Mouse (Mus musculus): ENCODE measurements at regions not wholly inside any gene's neighbourhood (a gene's known extent, or its start where the extent isn't known, plus 50 kb on each side); places are given as distances from the start of the nearest gene placed in this dataset.
A peak's percentile ranks its signal among the peaks of the same experiment; 100 is the strongest.

- no peak for DNase-seq
Observed at GRCm38 (mm10) chr7:70643055-70643454, 276.5 kb upstream of the Nr2f2 start.

GRCm38 (mm10) chr7:70641217-70641616 lies 274.7 kb upstream of the Nr2f2 start:
- no peak for DNase-seq

DNA sequence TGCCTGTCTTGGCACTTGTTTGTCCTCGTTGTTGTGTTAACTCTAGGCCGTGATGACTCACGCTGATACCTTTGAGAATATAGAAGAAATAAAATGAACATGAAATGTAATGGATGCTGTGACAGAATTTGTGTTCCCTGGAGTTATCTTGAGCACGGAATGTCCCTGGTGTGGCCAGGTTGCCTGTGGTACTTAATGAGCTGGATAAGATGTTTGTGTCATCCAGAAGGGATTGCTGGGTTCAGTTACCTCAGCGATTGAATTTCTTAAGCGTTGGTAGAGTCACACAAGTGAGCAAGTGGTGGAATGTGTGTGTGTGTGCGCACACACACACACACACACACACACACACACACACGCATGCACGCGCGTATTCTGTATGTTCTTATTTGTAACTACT lies 274.0 kb upstream of the Nr2f2 start:
- no peak for DNase-seq

DNA sequence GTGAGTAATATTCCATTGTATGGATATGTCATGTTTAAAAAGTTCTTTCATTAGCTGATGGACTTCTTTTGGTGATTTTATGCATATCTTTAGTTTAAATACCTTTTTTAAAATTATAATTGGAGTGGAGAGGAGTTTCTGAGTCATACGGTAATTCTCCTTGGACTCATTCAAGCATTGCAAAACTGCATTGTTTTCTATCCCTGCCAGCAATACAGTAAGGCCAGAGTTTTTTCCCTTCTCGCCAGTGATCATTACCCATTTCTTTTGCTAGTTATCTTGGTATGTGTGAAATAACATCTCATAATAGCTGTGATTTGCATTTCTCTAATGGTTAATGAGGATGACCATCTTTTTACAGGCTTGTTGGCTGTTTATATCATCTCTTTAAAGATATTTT lies 271.6 kb upstream of the Nr2f2 start:
- no peak for DNase-seq

DNA sequence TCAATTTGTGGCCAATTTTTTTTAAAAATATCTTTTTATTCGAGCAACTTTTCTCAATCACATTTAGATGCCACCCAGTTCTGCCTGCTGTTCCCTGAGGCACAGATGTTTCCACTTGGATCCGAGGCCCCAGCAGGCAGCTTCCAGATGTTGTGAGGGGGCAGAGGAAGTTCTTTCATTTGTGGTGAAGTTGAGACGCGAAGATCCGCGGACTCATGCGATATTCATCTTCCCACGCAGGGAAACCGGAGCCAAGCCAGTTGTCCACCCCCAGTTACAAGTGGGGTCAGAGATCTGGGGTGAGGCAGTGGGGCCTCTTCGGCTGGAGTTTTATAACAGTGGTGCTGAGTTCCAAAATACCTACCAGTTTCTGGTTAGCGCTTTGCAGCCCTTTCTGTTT lies 267.5 kb upstream of the Nr2f2 start:
- no peak for DNase-seq

DNA sequence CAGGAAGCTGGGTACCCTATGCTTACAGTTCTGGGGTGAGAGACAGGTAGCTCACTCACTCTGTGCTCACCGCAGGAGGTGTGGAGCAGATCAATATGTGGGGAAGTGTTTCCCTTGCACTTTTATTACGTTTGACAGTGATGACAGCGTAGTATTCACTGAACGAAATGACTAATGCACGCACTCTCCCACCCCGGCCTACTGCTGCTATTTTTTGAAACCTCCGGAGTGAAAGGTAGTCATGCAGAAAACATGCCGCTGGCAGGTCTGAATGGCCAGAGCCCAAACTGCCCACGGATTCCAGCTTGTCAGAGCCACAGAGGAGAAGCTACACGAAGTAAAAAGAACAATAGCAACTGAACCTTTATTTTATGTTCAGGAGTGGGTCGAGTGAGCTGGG lies 267.0 kb upstream of the Nr2f2 start:
- no peak for DNase-seq

- peak in 1 of 2 experiments; percentile 3 for DNase-seq
Observed at GRCm38 (mm10) chr7:70625643-70626231, 259.2 kb upstream of the Nr2f2 start.

DNA sequence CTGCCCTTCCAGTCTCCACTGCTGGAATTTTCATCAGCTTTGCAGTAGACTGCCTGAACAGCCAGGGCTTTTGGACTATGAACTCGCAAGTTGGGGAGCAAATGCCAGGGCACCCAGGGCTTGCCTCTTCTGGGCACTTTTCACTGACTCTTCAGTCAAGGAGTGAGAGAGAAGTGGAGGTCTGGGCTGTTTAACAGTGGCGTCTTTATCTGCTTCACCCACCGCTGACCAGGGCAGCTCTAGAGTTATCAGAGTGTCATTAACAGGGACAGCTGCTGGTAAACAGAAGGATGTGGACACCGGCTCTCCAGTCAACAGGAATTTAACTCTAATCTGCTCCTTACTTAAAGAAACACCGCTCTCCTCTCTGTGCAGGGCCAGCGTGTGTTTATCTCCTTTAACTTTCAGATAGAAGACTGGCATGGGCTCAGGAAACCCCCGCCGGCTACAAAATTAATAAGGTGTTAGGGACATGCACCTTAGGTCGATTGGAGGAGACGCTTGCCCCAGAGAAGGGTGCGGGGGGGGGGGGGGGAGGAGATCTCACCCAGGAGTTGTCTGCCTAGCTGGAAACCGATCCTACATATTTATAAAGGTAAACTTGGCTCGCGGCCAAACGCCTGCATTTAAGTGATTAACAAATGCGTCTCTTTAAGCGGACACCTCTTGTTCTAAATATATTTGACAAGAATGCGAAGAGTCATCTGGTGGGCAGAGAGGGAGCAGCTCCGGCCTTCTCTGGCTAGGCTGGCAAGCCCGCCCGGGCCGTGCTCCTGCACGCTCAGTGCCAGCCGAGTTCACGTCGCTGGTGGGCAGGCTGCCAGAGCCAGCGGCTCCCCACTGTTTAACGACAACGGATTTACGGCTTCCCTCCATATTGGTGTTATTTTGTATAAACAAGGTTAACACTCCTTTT lies 258.4 kb upstream of the Nr2f2 start:
- DNase-seq: peak; percentile 36 to 64

- DNase-seq: peak; percentile 29 to 48
Observed at GRCm38 (mm10) chr7:70624031-70624726, 257.6 kb upstream of the Nr2f2 start.

- DNase-seq: no peak
Observed at GRCm38 (mm10) chr7:70619400-70619799, 252.9 kb upstream of the Nr2f2 start.

DNA sequence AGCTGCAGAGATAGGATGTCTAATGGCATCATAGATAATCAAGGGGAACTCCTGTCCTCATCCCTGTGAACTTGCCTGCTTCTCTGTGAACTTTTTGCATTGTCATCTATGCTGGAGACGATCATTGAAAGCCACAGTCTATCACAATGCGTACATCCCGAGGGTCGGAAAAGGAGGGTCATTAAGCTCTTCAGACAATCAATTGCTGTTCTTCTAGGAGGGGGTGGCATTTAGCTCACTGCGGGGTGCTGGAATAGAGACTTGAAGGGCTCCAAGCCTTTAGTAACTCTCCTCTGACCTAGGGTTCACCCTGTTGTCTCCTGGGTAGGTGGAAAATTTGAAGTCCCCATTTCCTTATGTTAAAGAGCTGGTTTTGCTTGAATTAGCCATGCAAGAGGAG lies 251.7 kb upstream of the Nr2f2 start:
- DNase-seq: no peak

GRCm38 (mm10) chr7:70606511-70606910 lies 240.0 kb upstream of the Nr2f2 start:
- DNase-seq: peak; percentile 70 to 82

GRCm38 (mm10) chr7:70604471-70605174 lies 238.1 kb upstream of the Nr2f2 start:
- no peak for DNase-seq

- DNase-seq: no peak
Observed at GRCm38 (mm10) chr7:70593027-70593426, 226.5 kb upstream of the Nr2f2 start.

GRCm38 (mm10) chr7:70591361-70592256 lies 225.1 kb upstream of the Nr2f2 start:
- no peak for DNase-seq

DNA sequence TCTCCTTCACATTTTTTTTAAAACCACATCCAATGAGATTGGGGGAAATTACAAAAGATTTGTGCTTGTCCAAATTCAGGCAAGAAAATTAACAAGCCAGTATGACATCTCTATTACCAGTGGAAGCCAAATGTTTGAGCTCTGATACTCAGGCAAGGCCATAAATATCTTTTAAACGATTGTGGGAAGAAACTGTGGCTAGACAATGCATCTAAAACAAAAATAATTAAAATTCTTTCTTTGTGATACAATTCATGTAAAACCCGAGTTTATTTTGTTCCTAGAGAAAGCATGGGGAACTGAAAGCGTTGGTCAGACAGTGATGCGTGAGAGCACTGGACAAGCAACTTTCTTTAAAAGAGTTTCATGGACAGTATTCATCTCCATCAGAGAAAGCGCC lies 223.2 kb upstream of the Nr2f2 start:
- no peak for DNase-seq

- no peak for DNase-seq
Observed at GRCm38 (mm10) chr7:70588061-70588460, 221.5 kb upstream of the Nr2f2 start.

GRCm38 (mm10) chr7:70584480-70584879 lies 217.9 kb upstream of the Nr2f2 start:
- no peak for DNase-seq

DNA sequence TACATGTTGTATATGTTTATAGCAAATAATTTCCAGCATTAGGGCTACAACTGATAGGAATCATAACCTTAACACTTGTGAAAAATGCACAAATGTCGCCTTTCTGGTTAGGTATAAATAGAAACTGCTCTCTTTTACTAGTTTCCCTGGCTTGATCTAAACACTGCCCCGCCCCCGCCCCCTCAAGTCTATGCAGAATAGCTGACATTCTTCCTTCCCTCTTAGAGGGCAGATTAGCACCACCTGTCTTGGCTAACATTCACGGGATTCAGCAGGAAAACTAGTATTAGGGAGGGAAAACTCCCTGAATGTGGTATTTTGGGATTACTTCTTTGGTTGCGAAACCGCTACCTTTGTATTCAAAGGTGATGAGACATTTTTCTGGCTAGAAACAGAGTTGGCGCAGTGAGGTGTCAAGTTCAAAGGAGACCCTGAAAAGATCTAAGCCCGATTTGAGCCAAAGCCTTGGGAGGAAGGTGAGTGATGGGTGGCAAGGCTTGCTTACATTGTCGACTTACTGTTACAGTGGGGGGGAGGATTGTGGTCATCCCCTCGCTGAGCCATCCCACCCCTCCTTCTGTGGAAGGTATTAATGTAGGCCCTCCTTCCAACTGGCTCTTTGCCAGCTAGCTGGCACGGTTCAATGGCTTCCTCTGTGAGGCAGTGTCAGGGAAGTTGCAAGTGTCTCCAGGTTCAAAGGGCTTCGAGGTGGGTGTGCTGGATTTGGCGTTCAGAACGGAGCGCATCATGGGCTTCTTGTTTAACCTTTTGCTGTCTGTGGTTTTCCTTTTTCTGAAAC lies 209.8 kb upstream of the Nr2f2 start:
- DNase-seq: peak; percentile 9 to 16

DNA sequence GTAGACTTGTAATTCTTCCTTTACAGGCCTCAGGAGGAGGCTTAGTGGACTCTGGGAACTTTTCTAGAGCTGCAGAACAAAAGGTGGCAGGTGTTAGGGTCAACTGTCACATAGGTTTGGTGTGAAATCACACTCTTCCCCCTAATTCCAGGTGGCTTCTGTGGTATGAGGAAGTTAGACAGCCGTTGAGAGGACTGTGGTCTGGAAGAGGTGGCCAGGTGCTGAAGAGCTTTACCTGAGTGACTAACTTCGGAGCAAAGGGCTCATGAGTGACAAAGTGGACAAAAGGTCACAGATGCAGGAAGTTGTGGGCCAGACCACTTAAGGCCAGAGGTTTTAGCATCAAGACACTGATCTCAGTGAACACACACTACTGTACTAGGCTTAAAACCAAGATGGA lies 209.1 kb upstream of the Nr2f2 start:
- DNase-seq: peak; percentile 66 to 71

GRCm38 (mm10) chr7:70574194-70574593 lies 207.7 kb upstream of the Nr2f2 start:
- DNase-seq: no peak
